Mouse (Mus musculus): ENCODE results near the gene Hdhd3. TPM values are rescaled to one million over a fixed set of nuclear protein-coding genes. Genes with fewer than 3 reads are reported as not detected.

Gene Hdhd3
- polyA plus RNA-seq, 1 experiment from 2014 or later = 17.7 TPM

DNA sequence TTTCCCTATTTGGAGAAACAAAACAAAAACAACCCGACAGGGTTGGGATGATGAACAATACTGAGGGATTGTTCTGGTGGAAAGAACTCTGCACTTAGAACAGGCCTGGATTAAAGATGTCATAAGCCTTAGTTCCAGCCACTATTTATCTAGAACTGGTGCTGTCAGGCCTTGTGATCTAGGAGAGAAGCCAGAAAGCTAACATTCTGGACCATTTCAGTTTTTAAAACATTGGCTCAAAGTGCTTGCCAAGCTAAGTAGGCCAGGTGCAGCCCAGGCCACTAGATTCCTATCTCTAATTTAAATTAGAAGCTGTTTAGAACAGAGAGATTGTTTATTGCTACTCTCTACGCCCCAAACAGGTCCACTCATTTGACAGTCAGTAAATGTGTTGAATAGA is 23.0 kb upstream of the Hdhd3 start:
- Histone ChIP-seq H3K36me3 (ENCODE audit: insufficient read depth) (peaks cover 12% of the 10 kb centered on the region; the same call in 1 of the 2 replicates), H3K27me3 (ENCODE audit: insufficient read depth, low read length) (no peaks in the 10 kb centered on the region), H3K9ac (no peak overlapping the region), H3K4me1 (ENCODE audit: insufficient read depth) (peaks cover 6% of the 10 kb centered on the region), H3K4me3 (ENCODE audit: low read depth, low read length) (no peak overlapping the region), H3K4me2 (no peak overlapping the region), H3K27ac (ENCODE audit: low read depth) (no peak overlapping the region), H3K9me3 (ENCODE audit: low read depth, low read length) (no peaks in the 10 kb centered on the region)
- TF ChIP-seq CTCF (IDR thresholded peaks at IDR 0.05; ENCODE audit: low read depth) = no peak
- no peak for ATAC-seq (ENCODE audit: insufficient read depth)
- DNase-seq = no peak
- WGBS = 67% methylated on average over 2 of the region's 2 CpGs

DNA sequence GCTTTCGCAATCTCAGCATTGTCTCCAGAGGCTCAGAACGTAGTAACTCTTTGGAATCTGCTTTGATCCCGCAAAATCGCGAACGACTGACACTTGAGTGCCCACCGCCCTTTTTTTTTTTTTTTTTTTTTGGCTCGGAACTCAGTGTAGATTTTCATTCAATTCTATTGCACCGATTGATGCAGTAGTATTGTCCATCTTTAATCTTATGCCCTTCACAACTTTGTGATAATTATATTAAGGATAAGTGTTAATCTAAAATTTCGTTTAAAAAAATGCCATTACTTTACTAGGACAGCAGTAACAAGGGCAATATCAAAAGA is 22.2 kb upstream of the Hdhd3 start:
- Histone ChIP-seq H3K9me3 (ENCODE audit: low read depth, low read length) (no peaks in the 10 kb centered on the region), H3K9ac (peak overlapping the region; percentile 25; the same call in 1 of the 2 replicates), H3K27me3 (ENCODE audit: insufficient read depth, low read length) (no peaks in the 10 kb centered on the region), H3K4me2 (peak overlapping the region; percentile 93), H3K27ac (ENCODE audit: low read depth) (no peak overlapping the region), H3K4me3 (ENCODE audit: low read depth, low read length) (peak overlapping the region; percentile 86), H3K4me1 (ENCODE audit: insufficient read depth) (peaks cover 6% of the 10 kb centered on the region), H3K36me3 (ENCODE audit: insufficient read depth) (peaks cover 12% of the 10 kb centered on the region; the same call in 1 of the 2 replicates)
- ATAC-seq (ENCODE audit: insufficient read depth) (no peak), DNase-seq (no peak)
- WGBS = 2% methylated on average over 10 of the region's 10 CpGs
- TF ChIP-seq CTCF (IDR thresholded peaks at IDR 0.05; ENCODE audit: low read depth) = no peak

DNA sequence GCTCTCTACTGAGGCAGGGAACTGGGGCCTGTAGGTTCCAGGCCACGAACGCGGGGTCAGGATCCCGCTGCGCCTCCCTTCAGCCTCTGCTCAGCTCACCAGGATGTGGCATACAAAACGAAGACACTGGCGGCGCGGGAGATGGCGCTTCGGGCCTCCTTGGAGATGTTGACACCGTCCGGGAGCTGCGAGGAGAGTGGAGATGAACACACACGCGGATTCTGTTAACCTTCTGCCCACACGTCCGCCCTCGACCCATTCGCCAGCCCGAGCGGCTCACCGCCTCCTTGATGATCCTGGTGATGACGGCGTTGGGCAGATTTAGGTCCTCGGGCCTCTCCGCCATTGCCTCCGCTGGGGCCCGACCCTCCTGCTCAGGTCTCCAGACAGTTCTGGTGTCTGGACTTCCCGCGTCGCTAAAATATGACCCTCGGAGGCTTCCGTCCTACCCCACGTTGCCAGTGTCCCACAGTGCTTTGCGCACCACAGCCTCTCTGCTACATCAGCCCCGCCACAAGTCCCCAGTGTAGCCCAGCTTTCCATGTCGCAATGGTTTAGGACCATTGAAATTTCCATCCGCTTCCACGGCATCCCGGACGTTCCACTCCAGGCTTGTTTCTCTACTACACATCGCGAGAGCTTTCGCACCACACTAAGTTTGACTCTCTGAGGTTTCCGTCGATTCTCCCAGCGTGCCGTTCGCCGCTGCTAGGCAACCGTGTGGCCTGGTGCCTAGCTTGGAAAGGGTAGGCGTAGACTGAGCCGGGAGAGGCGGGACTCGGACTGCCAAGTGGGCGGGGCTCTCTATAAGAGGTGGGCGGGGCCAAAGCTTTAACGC is 21.6 kb upstream of the Hdhd3 start, which contains the start of the genes Pole3 and 4933430I17Rik:
Gene Pole3 (minus strand): TSS at position 418 of the 838 bp plus-strand sequence.
Gene 4933430I17Rik (plus strand): TSS at position 719 of the 838 bp plus-strand sequence.
- ATAC-seq (ENCODE audit: insufficient read depth) = peak; percentile 98
- Histone ChIP-seq H3K4me3 (ENCODE audit: low read depth, low read length) (peak within 1 kb of the TSS; percentile 86), H3K27me3 (ENCODE audit: insufficient read depth, low read length) (no peaks in the 10 kb centered on the region), H3K4me2 (peak within 1 kb of the TSS; percentile 93), H3K4me1 (ENCODE audit: insufficient read depth) (peaks cover 8% of the 10 kb centered on the region), H3K36me3 (ENCODE audit: insufficient read depth) (peaks cover 12% of the 10 kb centered on the region; the same call in 1 of the 2 replicates), H3K9ac (peak within 1 kb of the TSS; percentile 91), H3K9me3 (ENCODE audit: low read depth, low read length) (no peaks in the 10 kb centered on the region), H3K27ac (ENCODE audit: low read depth) (peak within 1 kb of the TSS; percentile 92)
- peak; percentile 100 for DNase-seq
- no peak for TF ChIP-seq CTCF (IDR thresholded peaks at IDR 0.05; ENCODE audit: low read depth)
- WGBS = under 1% methylated on average over 59 of the region's 59 CpGs

DNA sequence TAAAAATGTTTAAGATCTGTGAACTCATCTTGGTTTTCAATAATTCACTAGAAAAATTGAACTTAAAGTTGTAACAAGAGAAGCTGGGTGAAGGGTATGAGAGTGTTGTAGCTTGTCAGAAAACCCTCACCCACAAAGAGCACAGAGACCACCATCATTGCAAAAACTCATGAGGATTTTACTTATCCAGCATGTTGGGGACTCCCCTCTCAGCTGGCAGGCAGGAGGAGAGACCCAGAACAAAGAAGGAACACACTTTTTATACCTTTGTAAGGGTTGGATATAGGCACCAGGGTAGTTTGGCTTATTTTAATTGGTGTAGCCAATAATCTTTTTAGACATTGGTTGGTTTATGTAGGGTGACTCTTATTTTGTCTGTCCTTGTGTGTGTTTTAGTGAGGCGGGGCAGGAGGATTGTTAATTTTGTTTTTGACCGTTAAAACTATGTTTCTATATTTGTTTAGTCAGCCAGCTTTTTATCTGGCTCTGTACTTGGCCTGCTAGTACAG is 17.7 kb upstream of the Hdhd3 start:
- no peaks in the 10 kb centered on the region for H3K9me3 ChIP-seq (ENCODE audit: low read depth, low read length)
- peaks cover 12% of the 10 kb centered on the region; the same call in 1 of the 2 replicates for H3K36me3 ChIP-seq (ENCODE audit: insufficient read depth)
- no peak overlapping the region for H3K9ac ChIP-seq
- no peaks in the 10 kb centered on the region for H3K27me3 ChIP-seq (ENCODE audit: insufficient read depth, low read length)
- no peak overlapping the region for H3K27ac ChIP-seq (ENCODE audit: low read depth)
- 87% methylated on average over 2 of the region's 2 CpGs for WGBS
- no peak overlapping the region for H3K4me2 ChIP-seq
- H3K4me3 ChIP-seq (ENCODE audit: low read depth, low read length) = no peak overlapping the region
- peaks cover 26% of the 10 kb centered on the region for H3K4me1 ChIP-seq (ENCODE audit: insufficient read depth)
- DNase-seq = no peak
- ATAC-seq (ENCODE audit: insufficient read depth) = no peak
- no peak for TF ChIP-seq CTCF (IDR thresholded peaks at IDR 0.05; ENCODE audit: low read depth)

DNA sequence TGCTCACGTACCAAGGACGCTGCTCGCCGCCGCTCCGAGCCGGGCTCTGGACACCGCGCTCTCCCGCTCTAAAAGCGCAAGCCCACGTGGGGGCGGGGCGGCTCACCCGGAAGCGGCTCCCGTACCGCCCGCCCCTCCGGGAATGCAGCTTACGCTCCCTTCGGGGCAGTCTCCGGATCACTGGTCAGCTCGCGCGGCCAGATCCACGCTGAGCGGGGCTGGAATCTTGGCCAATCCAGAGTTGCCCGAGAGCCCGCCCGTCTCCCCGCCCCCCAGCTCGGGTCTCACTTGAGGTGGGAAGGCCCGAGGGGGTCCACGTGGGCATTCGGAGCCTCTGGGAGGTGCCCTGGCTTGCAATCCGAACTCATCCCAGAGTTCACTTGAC is 16.6 kb upstream of the Hdhd3 start, which contains the start of gene Alad:
Gene Alad (minus strand): TSS at position 70 of the 385 bp plus-strand sequence.
- ATAC-seq (ENCODE audit: insufficient read depth) = peak; percentile 89
- 1% methylated on average over 37 of the region's 37 CpGs for WGBS
- peak; percentile 95 for DNase-seq
- Histone ChIP-seq H3K27ac (ENCODE audit: low read depth) (peak within 1 kb of the TSS; percentile 92), H3K36me3 (ENCODE audit: insufficient read depth) (peaks cover 12% of the 10 kb centered on the region; the same call in 1 of the 2 replicates), H3K4me1 (ENCODE audit: insufficient read depth) (peaks cover 32% of the 10 kb centered on the region), H3K4me2 (peak within 1 kb of the TSS; percentile 81), H3K9me3 (ENCODE audit: low read depth, low read length) (no peaks in the 10 kb centered on the region), H3K4me3 (ENCODE audit: low read depth, low read length) (peak within 1 kb of the TSS; percentile 72), H3K9ac (peak within 1 kb of the TSS; percentile 76), H3K27me3 (ENCODE audit: insufficient read depth, low read length) (no peaks in the 10 kb centered on the region)
- TF ChIP-seq CTCF (IDR thresholded peaks at IDR 0.05; ENCODE audit: low read depth) = no peak

DNA sequence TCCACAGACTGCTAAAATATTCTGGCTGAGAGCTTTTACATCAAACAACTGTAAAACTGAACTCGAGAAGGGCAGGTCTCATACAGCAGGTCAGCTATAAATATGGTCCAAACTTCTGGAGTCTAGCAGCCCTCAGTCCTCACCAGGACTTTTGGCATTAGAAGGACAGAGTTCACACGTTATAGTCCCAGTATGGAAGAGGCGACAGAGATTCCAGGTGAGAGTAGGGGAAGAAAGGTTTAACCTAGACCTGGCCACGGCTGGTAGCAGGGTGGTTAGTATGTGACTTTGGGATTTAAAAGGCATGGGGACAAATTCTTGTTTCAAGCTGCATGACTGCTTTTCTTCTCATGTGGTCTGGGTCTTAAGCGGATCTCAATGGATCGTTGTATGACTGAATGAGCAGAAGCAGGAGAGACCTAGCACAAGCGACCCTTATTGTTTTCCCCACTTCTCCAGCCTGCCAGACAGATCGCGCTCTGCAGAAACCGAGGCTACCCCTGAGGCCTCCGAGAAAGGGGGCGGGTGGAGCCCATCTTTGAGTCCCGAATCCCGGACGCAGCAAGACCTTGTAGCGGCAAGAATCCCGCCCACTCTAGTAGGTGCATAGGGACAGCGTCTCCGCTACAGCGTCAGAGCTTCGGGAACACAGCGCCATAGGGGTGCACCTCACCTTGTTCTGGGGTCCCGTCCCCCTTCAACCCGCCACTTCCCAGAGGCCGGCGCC is 16.0 kb upstream of the Hdhd3 start:
- no peaks in the 10 kb centered on the region for H3K27me3 ChIP-seq (ENCODE audit: insufficient read depth, low read length)
- peak overlapping the region; percentile 92 for H3K27ac ChIP-seq (ENCODE audit: low read depth)
- DNase-seq (no peak), ATAC-seq (ENCODE audit: insufficient read depth) (peak; percentile 75)
- peak overlapping the region; percentile 81 for H3K4me2 ChIP-seq
- H3K9me3 ChIP-seq (ENCODE audit: low read depth, low read length) = no peaks in the 10 kb centered on the region
- 1% methylated on average over 26 of the region's 26 CpGs for WGBS
- peak overlapping the region; percentile 72 for H3K4me3 ChIP-seq (ENCODE audit: low read depth, low read length)
- peak overlapping the region; percentile 76 for H3K9ac ChIP-seq
- TF ChIP-seq CTCF (IDR thresholded peaks at IDR 0.05; ENCODE audit: low read depth) = no peak
- H3K4me1 ChIP-seq (ENCODE audit: insufficient read depth) = peaks cover 31% of the 10 kb centered on the region
- peaks cover 12% of the 10 kb centered on the region; the same call in 1 of the 2 replicates for H3K36me3 ChIP-seq (ENCODE audit: insufficient read depth)

Measured in lung, embryonic 14.5 days (tissue).